Mouse (Mus musculus) gastrocnemius, postnatal 10 days (tissue): Measurements from ENCODE around the gene Rabgap1. TPM values are rescaled to one million over a fixed set of nuclear protein-coding genes. Genes with fewer than 3 reads are reported as not detected.
"Not testable (repeated sequence)": the region's sequence is repeated elsewhere in the genome, so short reads cannot be mapped to it uniquely, and the experiment has no call there.

Experiments used
- DNase-seq: peaks from one replicate; pipeline ENCODE4 v3.0.0; 2021; ENCODE audit warnings: mixed read lengths
- long read RNA-seq, 2 experiments: library from polyadenylated mRNA; stranded (forward); transcript quantifications; one replicate each; pipeline ENCODE4 v2.0.0; 2021
- total RNA-seq, 2 experiments: library from RNA; stranded (reverse); gene quantifications; 2 replicates each; pipeline ENCODE4 v1.2.3; 2021

Gene Rabgap1
- 10 to 100 TPM; 32.5 to 40.7 TPM for total RNA-seq
- long read RNA-seq, experiment 1, full-length matches to known transcripts: 27 of 41 reads
- long read RNA-seq, experiment 1, partial matches to known transcripts: 3 of 41 reads
- long read RNA-seq, experiment 1, other reads (novel, unspliced or antisense): 11 of 41 reads
- long read RNA-seq, experiment 2, full-length matches to known transcripts: 25 of 46 reads
- long read RNA-seq, experiment 2, partial matches to known transcripts: 10 of 46 reads
- long read RNA-seq, experiment 2, other reads (novel, unspliced or antisense): 11 of 46 reads

DNA sequence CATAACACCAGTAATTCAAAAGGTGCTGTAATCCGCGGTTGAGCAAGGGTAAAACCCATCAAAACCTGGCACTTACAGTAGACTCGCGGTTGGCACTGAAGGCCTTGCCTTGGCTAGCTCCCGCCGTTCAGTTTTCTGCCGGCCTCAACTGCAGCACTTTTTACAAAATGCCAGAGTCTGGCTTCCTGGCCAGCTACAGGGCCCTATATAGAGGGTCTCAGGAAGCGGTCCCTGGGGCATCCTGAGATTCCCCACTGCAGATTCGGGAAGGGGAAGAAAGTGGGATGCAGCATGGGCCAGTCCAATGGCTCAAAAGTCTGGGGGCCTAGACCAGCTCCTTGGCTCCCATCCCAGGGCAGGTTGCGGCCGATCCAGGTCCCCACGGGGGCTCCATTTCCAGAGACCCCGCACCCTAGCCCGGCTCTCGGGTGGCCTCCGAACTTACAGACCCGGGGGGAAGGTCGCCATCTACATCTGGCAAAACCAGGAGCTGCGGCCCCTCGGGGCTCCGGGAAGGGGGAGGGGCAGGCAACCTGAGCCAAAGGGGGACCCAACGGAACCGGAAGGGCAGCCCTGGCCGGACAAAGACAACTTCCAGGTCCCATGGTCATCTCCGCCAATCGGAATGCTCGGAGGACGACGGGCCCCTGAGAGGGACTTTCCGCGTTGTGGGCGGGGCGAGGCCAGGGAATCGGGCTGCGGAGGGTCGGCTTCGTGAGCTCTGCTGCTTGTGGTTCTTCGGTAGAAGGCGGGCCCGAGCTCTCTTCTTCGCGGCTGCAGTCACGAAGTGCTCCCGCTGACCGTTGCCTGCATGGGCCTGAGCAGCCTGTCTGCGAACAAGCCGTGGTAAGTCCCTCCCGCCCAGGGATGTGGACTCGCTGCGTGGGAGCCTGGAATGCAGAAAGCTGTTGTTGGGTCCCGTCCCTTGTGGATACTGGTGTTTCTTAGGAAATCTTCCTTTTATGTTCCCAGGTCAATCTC lies at the start of gene Rabgap1, which contains the start of the genes Zbtb26 and Zbtb6:
Gene Rabgap1 (plus strand): TSS at position 669 of the 981 bp plus-strand sequence.
Gene Zbtb26 (minus strand): TSS at position 525 of the 981 bp plus-strand sequence.
Gene Zbtb6 (minus strand): TSS at position 561 of the 981 bp plus-strand sequence.
- DNase-seq: peak; percentile 95

DNA sequence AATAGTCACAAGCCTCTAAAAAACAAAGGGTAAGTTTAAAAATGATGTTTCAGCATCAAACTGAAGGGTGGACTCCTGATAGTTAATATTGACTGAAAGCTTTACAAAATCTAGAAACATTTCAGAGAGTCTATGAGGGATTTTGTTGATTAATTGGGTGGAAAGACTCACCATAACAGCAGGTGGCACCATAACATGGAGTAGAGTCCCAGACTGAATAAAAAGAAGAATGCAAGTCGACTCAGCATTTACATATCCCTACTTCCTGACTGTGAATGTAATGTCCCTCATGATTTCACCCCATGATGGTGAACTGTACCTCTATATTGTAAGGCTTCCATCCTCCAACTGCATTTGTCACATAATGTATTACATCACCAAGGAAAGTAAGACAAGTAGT lies 47.5 kb upstream of the Rabgap1 start:
- no peak for DNase-seq

DNA sequence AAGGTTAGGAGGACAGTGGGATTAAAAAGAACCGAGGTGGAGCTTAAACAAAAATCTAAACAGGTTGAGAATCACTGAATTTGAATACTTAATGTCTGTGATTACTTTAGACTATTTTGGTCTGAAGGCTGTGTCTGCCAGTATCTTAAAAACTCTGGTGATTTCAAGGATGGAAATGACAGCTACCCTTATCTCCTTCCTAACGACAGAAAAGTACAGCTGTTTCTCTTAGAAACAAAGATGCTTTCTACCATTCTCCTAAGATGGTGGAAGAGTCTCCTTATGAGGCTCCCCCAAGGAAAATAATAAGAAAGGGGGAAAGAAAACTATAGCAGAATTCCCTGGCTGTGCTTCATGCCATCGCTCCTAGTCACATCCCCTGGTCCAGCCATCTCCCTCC lies 21.2 kb upstream of the Rabgap1 start:
- DNase-seq: no peak

DNA sequence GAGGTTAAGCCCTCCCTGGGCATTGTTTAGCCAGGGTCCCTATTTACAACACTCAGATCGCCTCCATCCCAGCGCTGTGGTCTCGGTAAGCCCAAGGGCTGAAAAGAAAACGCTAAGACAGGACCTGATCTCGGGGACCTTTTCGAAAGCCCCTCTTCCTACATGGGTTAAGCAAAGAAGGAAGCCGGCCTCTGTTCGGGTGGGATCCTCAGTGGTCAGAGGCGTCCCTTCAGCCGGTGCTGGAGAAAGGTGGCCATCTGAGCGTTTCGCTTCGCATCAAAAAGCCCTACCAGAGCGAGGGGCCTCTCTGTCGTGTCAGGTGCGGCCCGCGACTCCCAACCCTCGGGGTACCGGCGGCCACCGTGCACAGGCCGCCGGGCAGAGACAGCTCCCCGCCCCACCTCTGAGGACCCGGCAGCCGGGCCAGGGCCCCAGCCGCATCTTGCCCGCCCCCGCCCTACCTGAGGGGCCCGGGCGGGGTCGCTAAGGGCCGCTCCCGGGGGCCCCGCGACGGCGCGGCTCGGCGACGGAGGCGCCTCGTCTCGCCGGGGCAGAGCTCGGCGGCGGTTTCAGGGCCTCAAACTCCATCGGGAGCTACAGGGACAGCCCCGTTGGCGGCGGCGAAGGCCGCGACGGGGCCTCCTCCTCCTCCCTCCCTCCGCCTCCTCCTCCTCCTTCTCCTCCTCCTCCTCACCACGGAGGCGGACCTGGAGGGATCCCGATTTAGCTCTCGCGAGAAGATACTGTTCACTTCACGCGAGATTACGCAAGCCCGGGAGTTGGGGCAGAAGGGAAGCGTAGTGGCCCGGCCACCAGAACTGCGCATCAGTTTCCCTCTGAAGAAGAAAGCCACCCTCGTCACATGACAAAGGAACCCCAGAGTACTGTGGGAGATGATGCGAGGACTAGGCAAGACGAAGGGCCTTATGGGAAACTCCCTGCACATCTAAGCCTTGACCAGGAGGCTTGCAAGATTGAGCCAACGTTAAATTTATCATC lies 20.5 kb upstream of the Rabgap1 start, which contains the start of gene Rc3h2:
Gene Rc3h2 (minus strand): TSS at position 598 of the 999 bp plus-strand sequence.
- DNase-seq: peak; percentile 87

DNA sequence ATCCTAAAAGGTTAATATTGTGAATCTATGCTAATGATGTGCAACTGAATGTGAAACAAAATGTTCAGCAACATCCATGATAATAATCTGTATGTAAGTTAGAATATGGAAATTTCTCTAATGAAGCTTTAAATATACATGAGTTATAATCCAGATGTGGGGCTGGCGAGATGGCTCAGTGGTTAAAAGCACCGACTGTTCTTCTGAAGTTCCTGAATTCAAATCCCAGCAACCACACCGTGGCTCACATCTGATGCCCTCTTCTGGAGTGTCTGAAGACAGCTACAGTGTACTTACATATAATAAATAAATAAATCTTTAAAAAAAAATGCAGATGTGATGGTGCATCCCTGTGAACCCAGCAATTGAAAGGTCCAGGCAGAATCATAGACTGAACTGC lies 19.4 kb upstream of the Rabgap1 start:
- no peak for DNase-seq

DNA sequence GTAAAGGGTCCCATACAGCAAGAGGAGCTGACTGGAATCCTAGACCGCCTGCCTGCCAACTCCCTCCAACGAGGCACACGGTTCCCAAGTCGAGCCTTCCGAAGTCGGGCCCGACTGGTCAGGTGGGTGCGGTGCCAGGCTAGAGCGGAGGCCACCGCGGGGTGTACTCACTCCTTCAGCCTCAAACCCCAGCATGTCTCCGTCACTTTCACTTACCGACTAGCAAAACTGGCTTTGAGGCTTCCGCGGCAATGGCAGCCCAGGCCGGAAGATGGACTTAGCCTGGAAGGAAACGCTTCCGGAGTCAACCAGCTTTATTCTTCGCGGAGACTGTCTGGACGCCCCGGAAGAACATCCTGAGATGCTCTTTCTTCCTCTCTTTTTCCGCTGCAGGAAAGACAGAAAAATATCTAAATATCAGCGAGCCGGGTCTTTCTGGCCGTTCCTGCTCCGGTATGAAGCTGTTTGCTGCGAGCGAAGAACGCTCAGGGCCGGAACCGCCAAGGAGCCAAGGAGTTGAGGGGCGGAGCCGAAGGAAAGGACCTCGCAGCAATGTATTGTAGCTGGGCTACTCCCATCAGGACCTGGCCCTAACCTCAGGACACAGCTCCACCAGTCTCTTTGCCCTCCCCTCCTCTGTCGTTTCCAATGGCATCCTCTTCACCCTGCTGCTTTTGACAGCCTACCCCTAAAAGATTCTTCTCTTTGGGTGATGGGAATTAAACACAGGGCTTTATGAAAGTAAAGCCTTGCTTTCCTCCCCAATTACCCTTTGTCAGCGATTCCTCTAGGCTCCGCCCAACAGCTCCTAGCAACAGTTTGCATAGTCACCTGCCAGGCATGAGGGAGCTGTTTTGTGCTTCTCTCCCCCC lies 12.2 kb upstream of the Rabgap1 start:
- peak; percentile 71 for DNase-seq

DNA sequence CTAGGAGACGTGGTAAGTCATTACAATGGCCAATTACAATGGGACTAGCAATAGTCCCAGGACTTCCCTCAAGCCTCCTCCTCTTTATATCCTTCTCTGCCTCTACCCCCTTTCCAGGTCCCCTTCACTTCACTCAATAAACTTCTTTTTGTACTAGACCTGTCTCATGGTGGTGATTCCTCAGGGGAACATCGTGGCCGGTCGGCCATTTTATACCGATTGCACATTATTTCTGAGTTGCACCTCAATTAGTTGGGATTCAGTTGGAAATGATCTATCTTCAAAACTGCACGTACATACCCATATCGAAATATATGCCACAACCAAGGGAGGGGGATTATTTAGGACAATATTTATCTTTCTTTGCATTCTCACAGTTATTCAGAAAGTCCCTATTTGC lies 11.5 kb upstream of the Rabgap1 start:
- DNase-seq: no peak

DNA sequence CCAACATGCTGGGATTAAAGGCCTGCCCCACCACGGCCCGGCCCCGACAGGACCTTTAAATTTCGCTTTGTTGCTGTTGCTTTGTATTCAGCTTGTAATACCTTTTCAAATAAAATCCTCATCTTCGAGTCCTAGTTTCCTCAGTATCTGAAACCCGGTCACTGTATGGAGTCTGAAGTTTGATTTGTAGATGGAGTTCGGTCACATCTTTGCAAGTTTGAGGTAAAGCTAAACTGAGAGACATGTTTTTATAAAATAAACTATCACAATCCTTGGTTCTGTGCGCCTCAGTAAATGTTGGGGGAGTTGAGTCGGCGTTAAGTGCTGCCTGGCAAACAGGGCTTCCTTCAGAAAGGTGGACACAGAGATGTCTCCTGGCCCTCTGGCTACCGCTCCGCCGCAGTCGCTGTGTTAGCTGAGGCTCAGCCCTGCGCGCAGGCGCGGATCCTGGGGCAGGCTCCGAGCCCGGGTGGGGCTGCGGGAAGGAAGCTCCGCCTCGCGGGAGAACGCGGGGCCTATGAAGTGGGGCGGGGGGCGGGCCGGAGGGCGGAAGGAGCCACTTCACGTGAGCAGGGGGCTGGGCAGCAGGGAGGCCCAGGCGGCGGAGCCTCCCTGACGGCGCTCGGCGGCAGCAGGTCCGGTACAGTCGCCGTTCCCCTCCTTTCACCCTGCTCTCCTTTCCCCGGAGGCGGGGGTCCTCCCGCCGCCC lies 8.7 kb downstream of the Rabgap1 start:
- peak; percentile 96 for DNase-seq

DNA sequence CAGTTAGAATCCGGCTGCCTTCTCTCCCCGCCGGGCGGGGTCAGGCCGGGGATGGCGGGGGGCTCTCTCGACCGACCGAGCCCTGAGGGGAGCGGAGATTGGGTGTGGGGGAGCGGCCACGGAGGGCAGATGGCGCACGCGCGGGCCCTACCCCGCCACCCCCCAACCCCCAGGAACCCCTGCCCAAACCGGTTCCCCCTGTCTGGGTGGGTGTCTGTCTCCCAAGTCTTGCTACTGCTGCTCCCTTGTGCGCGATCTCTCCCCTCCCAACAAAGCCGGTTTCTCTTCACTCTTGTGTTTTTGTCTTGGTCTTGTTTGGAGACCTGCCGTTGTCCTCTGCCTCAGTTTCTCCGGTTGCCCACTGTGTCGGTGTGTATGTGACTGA lies 9.3 kb downstream of the Rabgap1 start:
- peak; percentile 5 for DNase-seq

DNA sequence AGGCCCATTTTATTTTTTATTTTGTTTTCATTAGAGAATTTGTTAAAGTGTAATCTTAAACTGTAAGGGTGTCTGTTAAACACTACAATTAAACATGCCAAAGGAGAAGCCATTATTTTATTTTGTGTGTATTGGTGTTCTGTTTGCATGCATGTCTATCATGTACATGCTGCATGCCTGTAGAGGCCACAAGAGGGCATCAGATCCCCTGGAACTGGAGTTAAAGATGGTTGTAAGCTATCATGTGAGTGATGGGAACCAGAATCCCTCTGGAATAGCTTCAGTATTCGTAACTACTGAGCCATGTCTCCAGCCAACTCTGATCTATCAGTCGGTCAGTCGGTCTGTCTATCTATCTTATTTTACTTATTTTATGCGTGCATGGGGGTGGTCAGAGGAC lies 17.6 kb downstream of the Rabgap1 start:
- no peak for DNase-seq

DNA sequence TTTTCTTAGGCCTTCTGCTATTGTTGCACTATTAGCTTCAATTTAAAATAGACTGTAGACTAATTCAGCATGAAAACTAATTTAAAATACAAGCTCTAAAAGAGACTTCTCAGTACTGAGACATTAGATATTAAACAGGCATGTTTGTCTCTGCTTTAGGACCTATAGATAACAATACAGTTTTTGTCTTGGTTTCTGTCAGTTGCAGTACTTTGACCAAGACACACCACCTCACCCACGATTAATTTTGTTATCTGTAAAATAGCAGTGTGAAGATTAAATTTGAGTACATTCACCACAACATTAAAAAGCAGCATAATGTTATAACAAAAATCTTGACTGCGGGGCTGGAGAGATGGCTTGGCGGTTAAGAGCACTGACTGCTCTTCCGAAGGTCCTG lies 23.2 kb downstream of the Rabgap1 start:
- no peak for DNase-seq

DNA sequence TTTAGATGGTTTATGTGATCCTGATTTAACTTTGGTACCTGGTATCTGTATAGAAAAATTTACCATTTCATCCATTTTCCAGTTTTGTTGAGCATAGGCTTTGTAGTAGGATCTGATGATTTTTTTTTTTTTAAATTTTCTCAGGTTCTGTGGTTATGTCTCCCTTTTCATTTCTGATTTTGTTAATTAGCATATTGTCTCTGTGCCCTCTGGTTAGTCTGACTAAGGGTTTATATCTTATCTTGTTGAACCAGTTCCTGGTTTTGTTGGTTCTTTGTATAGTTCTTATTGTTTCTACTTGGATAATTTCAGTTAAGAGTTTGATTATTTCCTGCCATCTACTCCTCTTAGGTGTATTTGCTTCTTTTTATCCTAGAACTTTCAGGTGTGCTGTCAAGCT lies 36.5 kb downstream of the Rabgap1 start:
- DNase-seq: no peak

DNA sequence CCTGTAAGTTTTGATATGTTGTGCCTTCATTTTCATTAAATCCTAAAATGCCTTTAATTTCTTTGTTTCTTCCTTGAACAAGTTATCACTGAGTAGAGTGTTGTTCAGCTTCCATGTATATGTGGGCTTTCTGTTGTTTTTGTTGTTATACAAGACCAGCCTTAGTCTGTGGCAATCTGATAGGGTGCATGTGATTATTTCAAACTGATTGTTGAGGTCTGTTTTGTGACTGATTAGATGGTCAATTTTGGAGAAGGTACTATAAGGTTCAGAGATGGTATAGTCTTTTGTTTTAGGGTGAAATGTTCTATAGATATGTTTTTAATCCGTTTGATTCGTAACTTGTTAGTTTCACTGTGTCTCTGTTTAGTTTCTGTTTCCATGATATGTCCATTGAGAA lies 37.0 kb downstream of the Rabgap1 start:
- DNase-seq: no peak

DNA sequence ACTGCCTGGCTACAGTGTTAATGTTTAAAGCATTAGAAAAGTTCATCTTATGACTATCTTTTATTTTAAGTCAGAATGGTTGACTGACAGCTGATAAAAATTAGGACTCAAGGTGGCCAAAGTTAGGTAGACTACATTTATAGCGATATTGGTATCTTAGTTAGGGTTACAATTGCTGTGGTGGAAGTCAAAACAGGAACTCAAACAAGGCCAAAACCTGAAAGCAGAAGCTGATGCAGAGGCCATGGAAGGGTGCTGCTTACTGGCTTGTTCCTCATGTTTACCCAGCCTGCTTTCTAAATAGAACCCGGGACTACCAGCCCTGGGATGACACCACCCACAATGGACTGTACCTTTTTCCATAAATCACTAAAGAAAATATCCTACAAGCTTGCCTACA lies 41.1 kb downstream of the Rabgap1 start:
- no peak for DNase-seq

DNA sequence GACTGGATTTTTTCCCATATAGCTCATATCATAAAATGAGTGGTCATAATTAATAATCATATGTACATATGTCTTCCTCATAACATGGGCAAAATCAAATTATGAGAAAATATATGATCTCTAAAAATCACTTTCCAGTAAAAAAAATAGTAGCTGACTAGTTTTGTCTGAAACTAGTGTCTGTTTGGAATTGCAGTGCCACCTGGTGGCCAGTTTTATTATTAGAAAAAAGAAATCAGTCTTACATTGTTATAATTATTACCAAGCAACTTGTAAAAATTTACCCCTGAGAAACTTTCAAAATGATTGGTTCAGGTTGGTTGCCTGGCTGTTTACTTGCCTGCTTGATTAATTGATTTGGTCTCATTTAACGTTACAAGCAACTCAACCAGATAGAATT lies 42.3 kb downstream of the Rabgap1 start:
- DNase-seq: peak; percentile 21

DNA sequence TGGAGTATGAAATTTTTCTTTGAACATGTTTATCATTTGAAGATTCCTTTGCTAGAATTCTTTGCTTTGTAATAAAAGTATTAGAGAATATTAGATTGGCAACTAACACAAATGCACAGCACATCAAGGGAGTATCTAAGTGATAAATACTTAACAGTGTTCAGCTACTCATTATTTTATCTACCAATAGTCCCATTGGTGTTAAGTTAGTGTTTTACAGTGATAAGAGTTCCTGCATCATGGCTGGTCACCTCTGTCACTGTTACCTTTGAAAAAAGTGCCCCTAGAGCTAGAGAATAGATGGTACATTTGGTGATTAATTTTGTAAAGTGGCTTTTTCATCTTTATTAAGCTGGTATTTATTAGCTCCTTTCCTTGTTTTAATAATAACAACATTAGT lies 43.3 kb downstream of the Rabgap1 start:
- no peak for DNase-seq

DNA sequence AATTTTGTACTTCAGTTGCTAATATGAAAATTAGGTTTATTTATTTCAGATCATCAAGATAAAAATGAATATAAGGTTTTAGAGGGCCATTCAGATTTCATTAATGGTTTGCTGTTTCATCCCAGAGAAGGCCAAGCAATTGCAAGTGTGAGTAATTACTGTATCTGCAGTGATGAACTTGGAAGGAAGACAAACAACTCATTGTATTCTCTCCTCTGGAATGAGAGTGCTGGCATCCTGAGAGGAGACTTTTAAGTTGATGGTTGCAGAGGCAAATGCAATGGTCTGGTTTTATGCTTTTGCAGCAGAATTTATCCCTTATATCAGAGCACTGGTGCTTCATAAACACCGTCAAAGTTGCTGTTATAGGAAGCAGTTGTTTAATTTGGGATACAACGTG lies 45.9 kb downstream of the Rabgap1 start:
- no peak for DNase-seq

DNA sequence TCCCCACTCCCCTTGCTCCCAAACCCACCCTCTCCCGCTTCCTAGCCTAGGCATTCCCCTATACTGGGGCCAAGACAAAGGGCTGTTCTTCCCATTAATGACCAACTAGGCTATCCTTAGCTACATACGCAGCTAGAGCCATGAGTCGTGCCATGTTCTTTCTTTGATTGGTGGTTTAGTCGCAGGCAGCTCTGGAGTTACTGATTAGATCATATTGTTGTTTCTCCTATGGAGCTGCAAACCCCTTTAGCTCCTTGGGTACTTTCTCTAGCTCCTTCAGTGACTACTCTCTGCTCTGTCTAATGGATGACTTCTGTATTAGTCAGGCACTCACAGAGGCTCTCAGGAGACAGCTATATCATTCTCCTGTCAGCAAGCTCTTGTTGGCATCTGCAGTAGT lies 54.2 kb downstream of the Rabgap1 start:
- DNase-seq: no peak

DNA sequence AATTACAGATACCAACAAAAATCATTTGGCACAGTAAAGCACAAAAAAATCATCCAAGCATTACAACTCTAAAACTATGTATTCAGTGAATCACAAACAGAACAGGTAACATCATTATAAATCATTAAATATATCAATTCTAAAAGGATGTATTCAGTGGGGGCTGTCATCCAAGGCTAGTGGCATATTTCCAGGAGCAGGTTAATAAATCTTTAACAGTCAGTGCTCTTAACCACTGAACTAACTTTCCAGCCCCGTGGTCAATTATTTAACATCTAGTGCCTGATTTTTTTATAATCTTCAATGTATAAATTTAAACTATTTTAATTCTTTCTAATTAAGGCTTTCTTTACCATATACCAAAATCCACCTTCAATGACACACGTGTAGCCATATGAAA lies 62.8 kb downstream of the Rabgap1 start:
- DNase-seq: not testable (repeated sequence)
